Mouse (Mus musculus): ENCODE measurements around the gene Cox5a. TPM values are rescaled to one million over a fixed set of nuclear protein-coding genes. Genes with fewer than 3 reads are reported as not detected.

The Cox5a gene
- total RNA-seq, 1 experiment: 390 TPM

- H3K27ac ChIP-seq (ENCODE audit: insufficient read depth, low read depth, low read length, poor library complexity, severe bottlenecking): peak overlapping the region; percentile 24; the same call in 1 of the 2 replicates
- peak overlapping the region; percentile 14 to 84; a peak in 3 of 4 replicates for H3K4me3 ChIP-seq (ENCODE audit: insufficient read depth in 1 of 2, low read depth in 1 of 2, low read length in 2 of 2, poor library complexity in 1 of 2, severe bottlenecking in 1 of 2)
- TF ChIP-seq MAFK (IDR thresholded peaks at IDR 0.05; ENCODE audit: insufficient read depth, low read depth, low read length) (no peak), ZNF384 (IDR thresholded peaks at IDR 0.05; ENCODE audit: low read depth, low read length) (no peak), HCFC1 (IDR thresholded peaks at IDR 0.05; ENCODE audit: borderline replicate concordance, insufficient read depth, low read length) (no peak)
Measured at GRCm38 (mm10) chr9:57505700-57506099, 15.4 kb upstream of the Cox5a start.

GRCm38 (mm10) chr9:57510577-57510976 is 10.5 kb upstream of the Cox5a start:
- peaks cover 5 to 13% of the 10 kb centered on the region in 2 experiments for H3K4me1 ChIP-seq (ENCODE audit: control insufficient read depth in 2 of 2, insufficient read depth in 2 of 2, low read length in 2 of 2, poor library complexity in 1 of 2)
- DNase-seq (ENCODE audit: low read depth, low spot score): no peak
- TF ChIP-seq ZNF384 (IDR thresholded peaks at IDR 0.05; ENCODE audit: low read depth, low read length) (no peak), CHD2 (IDR thresholded peaks at IDR 0.05; ENCODE audit: low read depth, low read length) (no peak)
- in situ Hi-C loops (cut with MboI; ENCODE audit: low sequenced_read_pairs in 2 of 2, unreplicated experiment in 2 of 2): no loop called here
- no peaks in the 10 kb centered on the region for H3K36me3 ChIP-seq (ENCODE audit: control insufficient read depth, insufficient read depth, low read length, poor library complexity, severe bottlenecking)
- peak overlapping the region; percentile 2 to 12; a peak in 1 of 4 replicates for H3K4me3 ChIP-seq (ENCODE audit: insufficient read depth in 1 of 2, low read depth in 1 of 2, low read length in 2 of 2, poor library complexity in 1 of 2, severe bottlenecking in 1 of 2)
- no peak overlapping the region; the same call in 1 of the 2 replicates for H3K9ac ChIP-seq (ENCODE audit: insufficient read depth, low read depth, low read length, poor library complexity, severe bottlenecking)
- H3K27ac ChIP-seq (ENCODE audit: insufficient read depth, low read depth, low read length, poor library complexity, severe bottlenecking): peak overlapping the region; percentile 69
- H3K9me3 ChIP-seq (ENCODE audit: control insufficient read depth, insufficient read depth, low read depth, low read length): no peaks in the 10 kb centered on the region

More at GRCm38 (mm10) chr9:57505700-57506099, 15.4 kb upstream of the Cox5a start:
- peaks cover 12 to 26% of the 10 kb centered on the region in 2 experiments for H3K4me1 ChIP-seq (ENCODE audit: control insufficient read depth in 2 of 2, insufficient read depth in 2 of 2, low read length in 2 of 2, poor library complexity in 1 of 2)
- DNase-seq (ENCODE audit: low read depth, low spot score): no peak
- in situ Hi-C loops (cut with MboI; ENCODE audit: low sequenced_read_pairs in 2 of 2, unreplicated experiment in 2 of 2): no loop called here
- H3K9ac ChIP-seq (ENCODE audit: insufficient read depth, low read depth, low read length, poor library complexity, severe bottlenecking): peak overlapping the region; percentile 94
- H3K9me3 ChIP-seq (ENCODE audit: control insufficient read depth, insufficient read depth, low read depth, low read length): no peaks in the 10 kb centered on the region
- no peaks in the 10 kb centered on the region; the same call in 1 of the 2 replicates for H3K36me3 ChIP-seq (ENCODE audit: control insufficient read depth, insufficient read depth, low read length, poor library complexity, severe bottlenecking)

- Histone ChIP-seq H3K27ac (ENCODE audit: insufficient read depth, low read depth, low read length, poor library complexity, severe bottlenecking) (no peak overlapping the region; the same call in 1 of the 2 replicates), H3K4me3 (ENCODE audit: insufficient read depth in 1 of 2, low read depth in 1 of 2, low read length in 2 of 2, poor library complexity in 1 of 2, severe bottlenecking in 1 of 2) (no peak overlapping the region), H3K4me1 (ENCODE audit: control insufficient read depth in 2 of 2, insufficient read depth in 2 of 2, low read length in 2 of 2, poor library complexity in 1 of 2) (peaks cover 0 to 2% of the 10 kb centered on the region in 2 experiments; a peak in 1 of 4 replicates), H3K36me3 (ENCODE audit: control insufficient read depth, insufficient read depth, low read length, poor library complexity, severe bottlenecking) (no peaks in the 10 kb centered on the region), H3K9me3 (ENCODE audit: control insufficient read depth, insufficient read depth, low read depth, low read length) (no peaks in the 10 kb centered on the region), H3K9ac (ENCODE audit: insufficient read depth, low read depth, low read length, poor library complexity, severe bottlenecking) (no peak overlapping the region)
- in situ Hi-C loops (cut with MboI; ENCODE audit: low sequenced_read_pairs in 2 of 2, unreplicated experiment in 2 of 2): no loop called here
- TF ChIP-seq CHD2 (IDR thresholded peaks at IDR 0.05; ENCODE audit: low read depth, low read length) (no peak), MAFK (IDR thresholded peaks at IDR 0.05; ENCODE audit: insufficient read depth, low read depth, low read length) (no peak), ZNF384 (IDR thresholded peaks at IDR 0.05; ENCODE audit: low read depth, low read length) (no peak), ZC3H11A (IDR thresholded peaks at IDR 0.05; ENCODE audit: borderline replicate concordance, low read depth, low read length) (peak; percentile 19; the same call in 1 of the 2 replicates)
- DNase-seq (ENCODE audit: low read depth, low spot score): no peak
Measured at GRCm38 (mm10) chr9:57517113-57517512, 4.0 kb upstream of the Cox5a start.

- in situ Hi-C loops (cut with MboI; ENCODE audit: low sequenced_read_pairs in 2 of 2, unreplicated experiment in 2 of 2): no loop called here
- peak overlapping the region; percentile 68; the same call in 1 of the 2 replicates for H3K27ac ChIP-seq (ENCODE audit: insufficient read depth, low read depth, low read length, poor library complexity, severe bottlenecking)
- H3K9me3 ChIP-seq (ENCODE audit: control insufficient read depth, insufficient read depth, low read depth, low read length): no peaks in the 10 kb centered on the region
- H3K4me1 ChIP-seq (ENCODE audit: control insufficient read depth in 2 of 2, insufficient read depth in 2 of 2, low read length in 2 of 2, poor library complexity in 1 of 2): peaks cover 8 to 9% of the 10 kb centered on the region in 2 experiments
- no peaks in the 10 kb centered on the region for H3K36me3 ChIP-seq (ENCODE audit: control insufficient read depth, insufficient read depth, low read length, poor library complexity, severe bottlenecking)
- H3K9ac ChIP-seq (ENCODE audit: insufficient read depth, low read depth, low read length, poor library complexity, severe bottlenecking): peak overlapping the region; percentile 96
- TF ChIP-seq MAFK (IDR thresholded peaks at IDR 0.05; ENCODE audit: insufficient read depth, low read depth, low read length): no peak
- no peak for TF ChIP-seq HCFC1 (IDR thresholded peaks at IDR 0.05; ENCODE audit: borderline replicate concordance, insufficient read depth, low read length)
- no peak for TF ChIP-seq CHD2 (IDR thresholded peaks at IDR 0.05; ENCODE audit: low read depth, low read length)
- TF ChIP-seq ZC3H11A (IDR thresholded peaks at IDR 0.05; ENCODE audit: borderline replicate concordance, low read depth, low read length): no peak
- TF ChIP-seq ZNF384 (IDR thresholded peaks at IDR 0.05; ENCODE audit: low read depth, low read length): no peak
- DNase-seq (ENCODE audit: low read depth, low spot score): no peak
- peak overlapping the region; percentile 79 to 91 for H3K4me3 ChIP-seq (ENCODE audit: insufficient read depth in 1 of 2, low read depth in 1 of 2, low read length in 2 of 2, poor library complexity in 1 of 2, severe bottlenecking in 1 of 2)
Measured at GRCm38 (mm10) chr9:57520375-57521055, 559 bp upstream of the Cox5a start.

Measured in ES-E14 (cell line).